Mouse (Mus musculus): ENCODE measurements around the gene B230104I21Rik.

The B230104I21Rik gene

DNA sequence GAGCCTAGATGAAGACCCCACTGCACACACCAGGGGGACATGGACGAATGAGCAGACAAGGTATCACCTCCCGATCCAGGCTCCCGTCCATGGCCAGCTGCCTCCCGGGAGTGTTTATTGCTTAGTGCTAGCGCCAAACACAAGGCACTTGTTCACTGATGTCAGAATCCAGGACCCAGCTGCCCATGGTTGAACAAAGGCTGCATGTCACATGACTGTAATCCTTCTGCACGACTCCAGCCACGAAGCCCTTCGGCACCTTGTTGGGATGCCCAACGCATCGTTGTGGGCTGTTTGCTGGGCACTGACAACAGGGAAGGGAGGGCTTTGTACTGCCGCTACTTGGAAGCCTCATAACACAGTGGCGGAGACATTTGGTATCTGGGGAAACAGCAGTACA, at the start of gene B230104I21Rik:
Gene B230104I21Rik (plus strand): TSS at position 367 of the 400 bp plus-strand sequence.
- DNase-seq (ENCODE audit: low read depth, low spot score), result no peak
- Histone ChIP-seq H3K36me3 (ENCODE audit: control insufficient read depth, insufficient read depth, low read length, poor library complexity, severe bottlenecking) (no peaks in the 10 kb centered on the region), H3K27me3 (ENCODE audit: control insufficient read depth, insufficient read depth, low read length, poor library complexity, severe bottlenecking) (no peaks in the 10 kb centered on the region)

GRCm38 (mm10) chr4:154293735-154294201, 42.2 kb upstream of the B230104I21Rik start:
- H3K36me3 ChIP-seq (ENCODE audit: control insufficient read depth, insufficient read depth, low read length, poor library complexity, severe bottlenecking), result no peaks in the 10 kb centered on the region
- no peaks in the 10 kb centered on the region for H3K27me3 ChIP-seq (ENCODE audit: control insufficient read depth, insufficient read depth, low read length, poor library complexity, severe bottlenecking)
- DNase-seq (ENCODE audit: low read depth, low spot score), result no peak

GRCm38 (mm10) chr4:154294262-154294731, 41.6 kb upstream of the B230104I21Rik start:
- no peaks in the 10 kb centered on the region for H3K36me3 ChIP-seq (ENCODE audit: control insufficient read depth, insufficient read depth, low read length, poor library complexity, severe bottlenecking)
- no peak for DNase-seq (ENCODE audit: low read depth, low spot score)
- H3K27me3 ChIP-seq (ENCODE audit: control insufficient read depth, insufficient read depth, low read length, poor library complexity, severe bottlenecking), result no peaks in the 10 kb centered on the region

- no peak for DNase-seq (ENCODE audit: low read depth, low spot score)
- Histone ChIP-seq H3K27me3 (ENCODE audit: control insufficient read depth, insufficient read depth, low read length, poor library complexity, severe bottlenecking) (no peaks in the 10 kb centered on the region), H3K36me3 (ENCODE audit: control insufficient read depth, insufficient read depth, low read length, poor library complexity, severe bottlenecking) (no peaks in the 10 kb centered on the region)
Measured at GRCm38 (mm10) chr4:154297761-154298160, 38.2 kb upstream of the B230104I21Rik start.

DNA sequence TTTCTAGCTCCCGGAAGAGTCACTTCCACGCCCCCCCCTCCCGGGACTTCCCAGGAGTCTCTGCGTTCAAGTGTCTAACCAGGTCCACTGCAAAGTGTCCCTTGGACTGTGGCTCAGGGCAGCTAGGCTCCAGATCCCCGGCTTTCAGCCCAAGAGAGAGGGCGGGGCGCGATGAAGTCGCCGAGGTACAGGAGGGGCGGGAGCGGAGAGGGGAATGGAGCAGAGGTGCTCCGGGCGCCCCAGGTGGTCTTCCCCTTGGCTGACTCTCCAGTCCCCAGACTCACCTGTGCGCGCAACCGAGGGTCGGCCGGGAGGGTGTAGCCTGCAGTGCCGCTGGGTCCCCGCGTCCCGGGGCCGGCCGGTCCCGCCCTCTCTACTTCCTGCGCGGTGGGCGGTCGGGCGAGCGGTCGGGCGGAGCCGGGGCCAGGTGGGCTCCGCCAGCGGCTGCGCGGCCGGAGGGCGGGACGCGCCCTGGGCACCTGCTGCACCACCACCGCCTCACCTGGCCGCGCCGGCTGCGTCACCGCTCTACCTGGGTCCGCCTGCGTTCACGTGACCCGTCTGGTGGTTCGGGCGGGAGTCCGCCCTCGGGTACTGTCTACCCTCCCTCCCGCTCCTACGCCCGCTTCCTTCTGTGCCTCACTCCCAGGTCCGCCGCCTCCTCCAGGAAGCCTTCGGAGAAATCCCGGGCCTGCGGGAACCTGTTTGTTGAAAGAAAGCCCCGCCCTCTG, 36.2 kb upstream of the B230104I21Rik start:
- Histone ChIP-seq H3K36me3 (ENCODE audit: control insufficient read depth, insufficient read depth, low read length, poor library complexity, severe bottlenecking) (no peaks in the 10 kb centered on the region), H3K27me3 (ENCODE audit: control insufficient read depth, insufficient read depth, low read length, poor library complexity, severe bottlenecking) (no peaks in the 10 kb centered on the region)
- DNase-seq (ENCODE audit: low read depth, low spot score), result no peak

DNA sequence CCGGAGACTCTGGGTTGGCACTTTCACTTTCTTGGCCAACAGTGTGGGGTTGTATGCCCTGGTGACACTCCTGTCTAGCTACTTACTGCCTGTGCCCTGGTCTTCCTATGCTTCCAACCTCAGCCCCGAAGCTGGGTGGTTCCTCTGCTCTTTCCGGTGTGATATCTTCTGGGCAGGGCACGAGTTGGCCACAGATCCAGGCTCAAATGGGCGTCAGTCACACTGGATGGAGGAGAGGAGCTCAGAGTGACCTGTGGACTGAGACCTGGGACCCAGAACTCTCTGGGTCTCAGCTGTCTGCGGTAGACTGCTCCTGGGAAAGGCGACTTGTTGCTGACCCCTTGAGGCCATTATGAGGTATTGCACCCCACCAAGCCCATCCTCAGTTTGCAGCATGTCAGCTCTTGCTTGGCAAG, 34.5 kb upstream of the B230104I21Rik start, which contains the start of gene Arhgef16:
Gene Arhgef16 (minus strand): TSS at position 211 of the 416 bp plus-strand sequence.
- no peaks in the 10 kb centered on the region for H3K36me3 ChIP-seq (ENCODE audit: control insufficient read depth, insufficient read depth, low read length, poor library complexity, severe bottlenecking)
- no peaks in the 10 kb centered on the region for H3K27me3 ChIP-seq (ENCODE audit: control insufficient read depth, insufficient read depth, low read length, poor library complexity, severe bottlenecking)
- peak; percentile 56 for DNase-seq (ENCODE audit: low read depth, low spot score)

DNA sequence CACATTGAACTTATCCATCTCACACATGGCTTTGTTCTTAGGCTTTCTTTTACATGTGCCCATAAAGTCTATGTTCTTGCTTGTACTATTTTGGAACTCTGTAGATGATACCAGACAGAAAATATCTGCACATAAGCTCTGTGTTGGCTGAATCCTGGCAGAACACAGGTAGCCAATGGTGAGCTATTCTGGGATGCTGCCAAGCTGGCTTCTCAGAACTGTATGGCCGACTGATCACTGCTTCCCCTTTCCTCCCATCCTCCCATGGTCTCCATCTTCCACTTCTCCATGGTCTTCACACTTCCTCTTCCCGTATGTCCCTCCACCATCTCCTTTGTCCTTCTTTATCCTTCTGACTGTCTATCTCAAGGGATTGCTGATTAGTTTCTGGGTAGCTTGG, 26.8 kb upstream of the B230104I21Rik start:
- H3K27me3 ChIP-seq (ENCODE audit: control insufficient read depth, insufficient read depth, low read length, poor library complexity, severe bottlenecking), result no peaks in the 10 kb centered on the region
- no peaks in the 10 kb centered on the region for H3K36me3 ChIP-seq (ENCODE audit: control insufficient read depth, insufficient read depth, low read length, poor library complexity, severe bottlenecking)
- no peak for DNase-seq (ENCODE audit: low read depth, low spot score)

DNA sequence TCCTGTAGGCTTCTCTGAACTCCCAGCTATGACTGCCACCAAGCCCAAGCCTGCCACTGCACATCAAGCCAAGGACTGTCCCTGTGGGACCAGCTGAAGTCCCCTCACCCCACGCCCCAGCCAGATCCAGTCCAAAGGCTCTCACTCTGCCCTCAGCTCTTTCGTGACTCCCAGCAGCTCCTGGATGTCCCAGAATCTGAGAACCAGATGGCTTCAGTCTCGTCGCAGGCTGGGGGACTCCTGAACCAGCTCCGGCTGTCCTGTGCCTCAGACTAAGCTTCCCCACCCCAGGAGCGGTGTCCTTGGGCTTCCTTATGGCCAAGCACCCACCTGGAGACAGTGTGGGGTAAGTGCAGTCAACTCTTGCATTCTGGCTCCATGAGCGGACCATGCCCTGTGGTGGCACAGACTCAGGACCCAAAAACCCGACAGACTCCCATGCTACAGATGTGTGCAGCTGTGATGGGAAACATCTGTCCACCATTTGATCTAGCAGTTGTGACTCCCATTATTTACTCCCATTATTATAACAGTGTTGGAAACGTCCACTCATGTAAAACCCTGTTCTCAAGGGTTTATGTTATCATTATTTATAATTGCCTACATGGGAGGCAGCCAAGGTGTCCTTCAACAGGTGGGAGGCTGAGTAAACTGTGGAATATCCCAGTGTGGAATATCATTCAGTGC, 25.2 kb upstream of the B230104I21Rik start:
- DNase-seq (ENCODE audit: low read depth, low spot score), result no peak
- Histone ChIP-seq H3K36me3 (ENCODE audit: control insufficient read depth, insufficient read depth, low read length, poor library complexity, severe bottlenecking) (no peaks in the 10 kb centered on the region), H3K27me3 (ENCODE audit: control insufficient read depth, insufficient read depth, low read length, poor library complexity, severe bottlenecking) (no peaks in the 10 kb centered on the region)

- DNase-seq (ENCODE audit: low read depth, low spot score), result no peak
- no peaks in the 10 kb centered on the region for H3K27me3 ChIP-seq (ENCODE audit: control insufficient read depth, insufficient read depth, low read length, poor library complexity, severe bottlenecking)
- no peaks in the 10 kb centered on the region for H3K36me3 ChIP-seq (ENCODE audit: control insufficient read depth, insufficient read depth, low read length, poor library complexity, severe bottlenecking)
Measured at GRCm38 (mm10) chr4:154312143-154312812, 23.6 kb upstream of the B230104I21Rik start.

- Histone ChIP-seq H3K36me3 (ENCODE audit: control insufficient read depth, insufficient read depth, low read length, poor library complexity, severe bottlenecking) (no peaks in the 10 kb centered on the region), H3K27me3 (ENCODE audit: control insufficient read depth, insufficient read depth, low read length, poor library complexity, severe bottlenecking) (no peaks in the 10 kb centered on the region)
- no peak for DNase-seq (ENCODE audit: low read depth, low spot score)
Measured at GRCm38 (mm10) chr4:154312935-154313621, 22.8 kb upstream of the B230104I21Rik start.

GRCm38 (mm10) chr4:154313622-154313967, 22.3 kb upstream of the B230104I21Rik start:
- no peaks in the 10 kb centered on the region for H3K36me3 ChIP-seq (ENCODE audit: control insufficient read depth, insufficient read depth, low read length, poor library complexity, severe bottlenecking)
- DNase-seq (ENCODE audit: low read depth, low spot score), result no peak
- H3K27me3 ChIP-seq (ENCODE audit: control insufficient read depth, insufficient read depth, low read length, poor library complexity, severe bottlenecking), result no peaks in the 10 kb centered on the region

GRCm38 (mm10) chr4:154325410-154325809, 10.5 kb upstream of the B230104I21Rik start:
- no peaks in the 10 kb centered on the region for H3K27me3 ChIP-seq (ENCODE audit: control insufficient read depth, insufficient read depth, low read length, poor library complexity, severe bottlenecking)

DNA sequence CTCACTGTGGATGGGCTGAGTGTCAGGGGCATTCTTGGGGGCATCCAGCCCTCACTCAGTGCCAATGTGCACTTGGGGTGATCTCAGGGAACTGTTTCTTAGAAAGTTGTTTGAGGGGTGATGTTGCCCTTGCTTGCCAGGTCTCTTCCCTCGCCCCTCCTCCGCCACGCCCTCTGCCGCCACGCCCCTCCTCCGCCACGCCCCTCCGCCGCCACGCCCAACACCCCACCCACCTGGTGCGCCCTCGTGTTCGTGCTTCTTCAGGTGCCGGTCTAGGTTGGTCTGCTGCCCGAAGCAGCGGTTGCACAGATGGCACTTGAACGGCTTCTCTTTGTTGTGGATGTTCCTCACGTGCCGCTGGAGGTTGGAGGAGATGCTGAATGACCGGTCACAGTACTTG, 7.5 kb upstream of the B230104I21Rik start:
- Histone ChIP-seq H3K27me3 (ENCODE audit: control insufficient read depth, insufficient read depth, low read length, poor library complexity, severe bottlenecking) (no peaks in the 10 kb centered on the region), H3K36me3 (ENCODE audit: control insufficient read depth, insufficient read depth, low read length, poor library complexity, severe bottlenecking) (no peaks in the 10 kb centered on the region)
- no peak for DNase-seq (ENCODE audit: low read depth, low spot score)

More at GRCm38 (mm10) chr4:154325410-154325809, 10.5 kb upstream of the B230104I21Rik start:
- no peaks in the 10 kb centered on the region for H3K36me3 ChIP-seq (ENCODE audit: control insufficient read depth, insufficient read depth, low read length, poor library complexity, severe bottlenecking)
- no peak for DNase-seq (ENCODE audit: low read depth, low spot score)

- peak; percentile 45 for DNase-seq (ENCODE audit: low read depth, low spot score)
- H3K27me3 ChIP-seq (ENCODE audit: control insufficient read depth, insufficient read depth, low read length, poor library complexity, severe bottlenecking), result no peaks in the 10 kb centered on the region
Measured at GRCm38 (mm10) chr4:154328836-154329235, 7.1 kb upstream of the B230104I21Rik start.

More at GRCm38 (mm10) chr4:154328836-154329235, 7.1 kb upstream of the B230104I21Rik start:
- H3K36me3 ChIP-seq (ENCODE audit: control insufficient read depth, insufficient read depth, low read length, poor library complexity, severe bottlenecking), result no peaks in the 10 kb centered on the region
